Mouse (Mus musculus) myocyte (in vitro differentiated cells): ENCODE data around the gene Cdr2.

ENCODE experiments used
- CEBPB ChIP-seq: IDR thresholded peaks from 2 replicates; pipeline ENCODE4 v1.6.1; 2011; ENCODE audit warnings: mild to moderate bottlenecking, moderate library complexity; ENCODE audit not compliant: poor library complexity, insufficient read depth, severe bottlenecking
- E2F4 ChIP-seq: IDR thresholded peaks from one replicate; pipeline ENCODE4 v1.6.1; 2011; ENCODE audit warnings: mild to moderate bottlenecking, control low read depth, moderate library complexity; ENCODE audit not compliant: insufficient read depth
- MAX ChIP-seq: IDR thresholded peaks from one replicate; pipeline ENCODE4 v1.6.1; 2011; ENCODE audit warnings: low read depth, mild to moderate bottlenecking, control low read depth
- MYOD1 ChIP-seq, 3 experiments: IDR thresholded peaks; one replicate each; pipeline ENCODE4 v1.6.1; 2011; ENCODE audit warnings: control low read depth in 2 of 3, low read depth in 2 of 3, mild to moderate bottlenecking in 2 of 3, moderate library complexity in 1 of 3; ENCODE audit not compliant: insufficient read length in 2 of 3, control insufficient read depth in 1 of 3
- MYOG ChIP-seq, 3 experiments: IDR thresholded peaks; one replicate each; pipeline ENCODE4 v1.6.1; 2011; ENCODE audit warnings: control low read depth in 2 of 3, low read depth in 2 of 3, mild to moderate bottlenecking in 2 of 3; ENCODE audit not compliant: insufficient read length in 2 of 3, control insufficient read depth in 1 of 3, insufficient read depth in 1 of 3
- POLR2A ChIP-seq: IDR thresholded peaks from one replicate; pipeline ENCODE4 v1.6.1; 2011; ENCODE audit warnings: low read depth, mild to moderate bottlenecking, control low read depth, moderate library complexity; ENCODE audit not compliant: insufficient read length
- POLR2AphosphoS2 ChIP-seq: IDR thresholded peaks from one replicate; pipeline ENCODE4 v1.6.1; 2011; ENCODE audit warnings: low read depth, control low read depth; ENCODE audit not compliant: insufficient read length
- REST ChIP-seq: IDR thresholded peaks from one replicate; pipeline ENCODE4 v1.6.1; 2011; ENCODE audit warnings: mild to moderate bottlenecking, control low read depth, moderate library complexity; ENCODE audit not compliant: insufficient read depth, insufficient read length
- SRF ChIP-seq: IDR thresholded peaks from one replicate; pipeline ENCODE4 v1.6.1; 2011; ENCODE audit warnings: low read depth; ENCODE audit not compliant: control insufficient read depth, insufficient read length
- TCF12 ChIP-seq: IDR thresholded peaks from one replicate; pipeline ENCODE4 v1.6.1; 2011; ENCODE audit warnings: mild to moderate bottlenecking, control low read depth; ENCODE audit not compliant: poor library complexity, insufficient read depth, severe bottlenecking
- USF1 ChIP-seq: IDR thresholded peaks from one replicate; pipeline ENCODE4 v1.6.1; 2011; ENCODE audit warnings: low read depth, mild to moderate bottlenecking, control low read depth, moderate library complexity

GRCm38 (mm10) chr7:120980041-120980440 is 2.1 kb downstream of the Cdr2 start:
- TF ChIP-seq TCF12 (no peak), REST (no peak), SRF (no peak), POLR2A (no peak), USF1 (no peak), MYOG (IDR thresholded peaks at IDR 0.05; ENCODE audit: control insufficient read depth in 1 of 3, insufficient read depth in 1 of 3, insufficient read length in 2 of 3, low read depth in 2 of 3) (no peak), MAX (no peak), CEBPB (no peak), MYOD1 (IDR thresholded peaks at IDR 0.05; ENCODE audit: control insufficient read depth in 1 of 3, insufficient read length in 2 of 3, low read depth in 2 of 3) (no peak), E2F4 (no peak), POLR2AphosphoS2 (no peak)
